Mouse (Mus musculus): ENCODE results near the gene Wdcp.

- TF ChIP-seq POLR2A (IDR thresholded peaks at IDR 0.05; ENCODE audit: control insufficient read depth, low read depth, low read length) (no peak), CTCF (IDR thresholded peaks at IDR 0.05; ENCODE audit: control insufficient read depth, insufficient read depth, insufficient replicate concordance, low read depth, low read length) (no peak)
Observed at GRCm38 (mm10) chr12:4889251-4889650, 46.1 kb downstream of the Wdcp start.
